Mouse (Mus musculus) megakaryocyte-erythroid progenitor cell, adult 5-6 weeks (primary cell): ENCODE results near the gene Nup188. TPM values are rescaled to one million over a fixed set of nuclear protein-coding genes. Genes with fewer than 3 reads are reported as not detected.
A peak's percentile ranks its signal among the peaks of the same experiment; 100 is the strongest.

Experiments
- ATAC-seq: replicated peaks from 2 replicates; pipeline ENCODE4 v1.8.0; 2016; ENCODE audit warnings: mild to moderate bottlenecking, inconsistent platforms; ENCODE audit not compliant: severe bottlenecking, poor library complexity, low FRiP score, low TSS enrichment
- total RNA-seq, 2 experiments: library from RNA; stranded (forward) in 1 of 2; stranded (reverse) in 1 of 2; fragments of 200-1000, 215-1000 nt in 1 of 2; fragments of >200 nt in 1 of 2; fragmentation: Nextera tagmentation in 1 of 2; gene quantifications; 2 replicates each; pipeline ENCODE4 v1.2.3; 2014 to 2017

The Nup188 gene
- total RNA-seq, 2 experiments from 2014 or later, result 25.8 to 59.3 TPM

DNA sequence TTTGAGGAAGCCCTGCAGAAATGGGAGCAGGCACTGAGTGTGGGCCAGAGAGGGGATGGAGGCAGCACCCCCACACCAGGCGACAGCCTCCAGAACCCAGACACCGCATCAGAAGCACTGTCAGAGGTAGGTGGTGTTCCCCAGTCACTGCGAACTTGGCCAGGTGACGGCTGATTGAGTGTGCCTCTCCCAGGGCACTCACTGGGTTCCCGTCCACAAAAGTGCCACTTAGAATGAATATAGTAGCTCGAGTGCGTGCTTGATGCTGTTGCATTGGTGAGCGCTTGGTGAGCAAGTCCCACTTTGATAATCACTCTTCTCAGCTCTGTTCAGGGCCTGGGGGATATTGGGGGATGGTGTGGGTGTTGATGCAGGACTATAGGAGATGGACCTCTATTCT, 85.3 kb downstream of the Nup188 start:
- ATAC-seq, result no peak

DNA sequence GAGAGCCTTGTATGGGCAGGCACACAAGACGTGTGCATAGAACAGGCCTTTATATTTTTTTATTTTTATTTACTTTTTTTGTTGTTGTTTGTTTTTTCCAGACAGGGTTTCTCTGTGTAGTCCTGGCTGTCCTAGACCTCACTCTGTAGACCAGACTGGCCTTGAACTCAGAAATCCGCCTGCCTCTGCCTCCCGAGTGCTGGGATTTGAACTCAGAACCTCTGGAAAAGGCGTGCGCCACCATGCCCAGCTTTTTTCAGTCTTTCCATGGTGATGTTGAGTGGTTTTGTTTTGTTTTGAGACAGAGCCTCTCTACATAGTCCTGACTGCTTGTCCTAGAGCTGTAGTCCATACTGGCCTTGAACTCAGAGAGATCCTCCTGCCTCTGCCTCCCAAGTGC, 86.5 kb downstream of the Nup188 start:
- ATAC-seq, result no peak

DNA sequence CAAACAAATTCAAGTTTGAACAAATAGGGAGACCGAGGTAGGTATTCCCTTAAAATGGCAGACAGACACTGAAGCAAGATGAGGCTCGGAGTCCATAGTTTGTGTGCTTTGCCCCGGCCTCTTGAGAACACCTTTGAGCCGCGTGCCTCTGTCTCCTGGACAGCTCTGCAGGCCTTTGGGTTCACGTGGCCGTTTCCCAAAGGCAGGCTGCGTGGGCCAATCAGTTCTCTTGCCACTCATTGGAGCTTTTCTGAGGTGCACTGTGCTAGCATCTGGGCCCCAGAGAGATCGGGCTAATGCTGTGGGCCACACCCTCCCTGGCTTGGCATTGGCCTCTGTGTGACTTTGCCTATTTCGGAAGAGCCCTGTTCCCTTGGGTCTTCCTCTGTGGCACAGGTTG, 89.7 kb downstream of the Nup188 start:
- no peak for ATAC-seq

DNA sequence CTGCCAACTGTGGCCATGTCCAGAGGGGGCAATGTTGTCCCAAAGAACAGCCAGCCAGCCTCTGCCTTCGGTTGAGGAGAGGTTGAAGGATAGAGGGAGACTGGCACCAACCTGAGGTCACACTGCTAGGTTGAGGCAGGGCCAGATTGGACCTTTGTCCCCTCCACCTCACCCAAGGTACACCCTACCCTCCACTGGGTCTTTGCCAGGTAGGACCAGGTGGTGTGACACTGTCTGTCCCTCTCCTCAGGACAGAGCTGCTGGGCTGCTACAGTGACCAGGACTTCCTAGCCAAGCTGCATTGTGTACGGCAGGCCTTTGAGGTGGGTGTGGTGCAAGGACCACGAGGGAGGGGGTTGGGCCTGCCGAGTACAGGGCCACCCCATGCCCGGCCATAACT, 91.5 kb downstream of the Nup188 start:
- no peak for ATAC-seq

DNA sequence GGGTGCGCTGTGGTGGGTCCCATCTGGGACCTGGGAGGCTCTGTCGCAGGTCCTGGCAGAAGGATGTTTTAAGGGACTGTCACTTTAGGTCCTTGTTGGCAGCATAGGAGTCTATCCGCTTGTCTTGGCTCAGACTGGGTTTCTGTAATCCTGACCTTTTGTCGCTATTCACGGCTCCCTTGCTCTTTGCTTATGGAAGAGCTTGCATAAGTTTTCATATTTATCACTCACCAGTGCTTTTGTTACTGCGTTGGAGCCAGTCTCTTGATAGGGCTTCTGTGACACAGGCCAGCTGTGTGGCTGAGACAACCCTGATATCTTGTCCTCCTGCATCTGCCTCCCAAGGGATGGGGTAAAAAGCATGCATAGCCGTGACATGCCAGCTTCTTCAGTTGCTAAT, 93.1 kb downstream of the Nup188 start:
- no peak for ATAC-seq

DNA sequence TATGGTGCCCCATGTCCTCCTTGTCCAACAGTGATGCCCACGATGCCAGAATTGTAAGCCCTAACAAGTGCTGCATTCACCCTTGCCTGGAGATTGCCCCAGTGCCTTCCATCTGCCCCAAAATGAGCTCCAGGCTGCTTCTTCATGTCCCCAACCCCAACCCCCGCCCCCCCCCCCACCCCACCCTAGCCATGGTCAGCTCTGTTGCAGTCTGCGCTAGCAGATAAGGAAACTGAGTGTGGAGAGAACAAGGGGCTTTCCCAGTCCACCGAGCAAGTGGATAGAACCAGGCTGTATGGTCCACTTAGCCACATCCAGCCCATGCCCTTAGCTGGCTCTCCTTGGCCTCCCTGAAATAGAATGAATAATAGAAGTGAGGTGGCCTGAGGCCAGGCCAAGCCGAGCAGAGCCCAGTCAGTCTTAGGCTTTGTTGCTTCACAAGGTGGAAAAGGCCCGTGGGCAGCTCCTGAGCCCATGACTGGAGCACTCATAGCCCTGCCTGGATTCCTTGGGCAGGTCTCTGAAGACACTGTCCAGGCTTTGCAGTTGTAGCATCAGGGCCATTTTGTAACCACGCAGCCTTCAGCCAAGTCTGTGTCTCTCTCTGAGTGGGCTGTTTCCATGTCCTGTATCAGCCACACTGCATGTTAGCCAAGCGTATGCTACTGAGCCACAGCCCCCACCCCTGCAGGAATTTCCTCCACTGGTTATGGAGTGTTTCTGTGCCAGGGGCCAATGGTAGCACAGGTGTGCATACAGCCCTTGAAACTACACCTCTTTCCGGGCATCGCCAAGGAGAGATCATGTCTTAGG, 94.6 kb downstream of the Nup188 start:
- ATAC-seq, result 0 out of 2 replicates have a peak, but pooled peaks have one; percentile 16

DNA sequence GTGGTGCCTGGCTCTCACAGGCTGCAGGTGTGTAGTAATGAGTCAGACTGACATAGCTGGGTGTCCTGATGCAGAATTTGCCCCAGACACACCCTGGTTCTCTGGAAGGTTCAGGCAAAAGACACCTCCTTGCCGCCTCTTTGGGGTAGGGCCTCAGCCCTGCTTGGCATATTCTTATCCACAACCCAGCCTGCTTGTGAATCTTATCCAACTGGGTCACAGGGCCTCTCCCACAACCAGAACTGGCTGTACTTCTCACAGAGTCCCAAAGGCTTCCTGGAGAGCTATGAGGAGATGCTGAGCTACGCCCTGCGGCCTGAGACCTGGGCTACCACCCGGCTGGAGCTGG, 95.2 kb downstream of the Nup188 start:
- peak; percentile 66 for ATAC-seq

DNA sequence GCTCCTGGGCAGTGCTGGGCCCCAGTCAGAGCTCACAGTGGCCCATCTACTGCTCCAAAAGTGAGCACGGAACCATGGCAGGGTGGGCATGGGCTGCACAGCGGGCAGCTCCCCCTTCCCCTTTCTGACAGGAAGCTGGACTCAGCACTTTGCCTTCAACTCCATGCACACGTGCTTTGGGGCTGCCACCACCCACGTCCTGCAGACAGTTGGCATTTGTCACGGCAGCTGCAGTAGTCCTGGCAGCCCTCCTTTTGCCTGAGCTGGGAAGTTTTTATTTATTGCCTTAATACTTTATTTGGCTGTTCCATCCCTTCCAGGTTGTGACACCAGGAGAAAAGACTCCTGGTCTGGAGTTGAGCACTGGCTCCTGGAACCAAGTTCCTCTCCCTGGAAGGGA, 98.6 kb downstream of the Nup188 start:
- ATAC-seq, result no peak

DNA sequence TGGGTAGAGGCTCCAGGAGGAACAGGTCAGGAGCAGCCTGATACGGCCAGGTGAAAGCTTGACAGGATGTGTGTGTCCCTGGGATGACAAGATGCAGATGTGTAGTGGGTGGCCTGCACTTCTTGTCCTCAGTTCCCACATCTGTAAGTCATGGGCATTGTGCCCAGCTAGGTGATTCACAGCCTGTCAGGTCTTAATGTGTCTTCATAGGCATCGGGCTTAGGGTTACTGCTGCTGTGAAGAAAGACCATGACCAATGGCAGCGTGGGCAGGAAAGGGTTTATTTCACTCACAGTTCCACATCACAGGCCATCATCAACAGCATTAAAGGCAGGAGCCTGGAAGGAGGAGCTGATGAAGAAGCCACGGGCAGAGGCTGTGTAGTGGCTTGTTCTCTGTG, 99.4 kb downstream of the Nup188 start:
- ATAC-seq, result no peak

DNA sequence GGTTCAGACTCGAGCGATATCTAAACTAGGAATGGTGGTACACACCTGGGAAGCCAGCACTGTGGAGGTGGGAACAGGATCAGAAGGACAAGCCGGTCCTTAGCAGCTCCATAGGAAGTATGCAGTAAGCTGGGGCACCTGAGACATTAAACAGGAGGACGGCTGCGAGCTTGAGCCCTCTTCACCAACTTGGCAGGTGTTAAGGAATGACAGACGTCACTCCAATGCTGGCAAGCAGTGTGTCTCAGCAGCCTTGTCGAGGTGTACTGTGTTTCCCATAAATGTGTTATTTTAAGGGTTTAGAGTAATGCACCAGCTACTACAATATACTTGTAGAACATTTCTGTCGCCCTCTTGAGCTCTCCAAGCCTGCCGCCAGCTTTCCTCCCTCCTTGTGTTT, 100.7 kb downstream of the Nup188 start:
- ATAC-seq, result no peak

DNA sequence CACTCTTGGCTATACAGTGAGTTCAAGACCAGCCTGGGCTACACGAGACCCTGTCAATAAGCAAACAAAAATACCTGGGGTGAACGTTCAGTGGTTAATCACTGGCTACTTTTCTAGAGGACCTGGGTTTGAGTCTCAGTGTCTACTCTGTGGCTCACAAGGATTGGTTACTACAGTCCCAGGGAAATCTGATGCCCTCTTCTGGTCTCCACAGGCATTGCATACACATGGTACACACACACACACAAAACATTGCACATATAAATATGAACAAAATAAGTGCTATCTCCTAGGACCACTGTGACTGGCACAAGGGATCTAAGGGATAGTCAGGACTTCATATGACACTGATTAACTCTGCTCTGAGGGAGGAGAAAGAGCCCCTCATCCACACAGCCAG, 102.8 kb downstream of the Nup188 start:
- no peak for ATAC-seq

DNA sequence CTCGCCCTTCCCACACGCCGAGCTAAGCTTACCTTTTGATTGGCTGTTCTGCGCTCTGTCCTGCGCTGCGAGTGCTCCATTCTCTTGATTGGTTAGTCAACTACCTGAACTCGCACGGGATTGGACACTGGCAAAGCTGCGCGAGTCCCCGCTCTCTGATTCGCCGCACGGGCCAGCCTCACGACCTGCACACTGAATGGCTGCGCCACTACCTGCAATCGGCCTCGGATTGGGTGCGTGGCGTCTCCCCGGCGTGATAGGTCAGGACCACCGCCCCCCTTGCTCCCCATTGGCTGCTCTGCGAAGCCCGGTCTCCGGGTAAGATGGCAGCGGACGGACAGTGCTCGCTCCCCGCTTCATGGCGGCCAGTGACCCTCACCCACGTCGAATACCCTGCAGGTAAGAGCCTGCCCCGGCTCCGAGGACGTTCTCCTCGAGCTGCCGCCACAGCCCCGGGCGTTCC, 105.9 kb downstream of the Nup188 start, which contains the start of gene Dolpp1:
TSS of gene Dolpp1 (plus strand) at position 141 of the 463 bp plus-strand sequence.
- ATAC-seq, result peak; percentile 93

DNA sequence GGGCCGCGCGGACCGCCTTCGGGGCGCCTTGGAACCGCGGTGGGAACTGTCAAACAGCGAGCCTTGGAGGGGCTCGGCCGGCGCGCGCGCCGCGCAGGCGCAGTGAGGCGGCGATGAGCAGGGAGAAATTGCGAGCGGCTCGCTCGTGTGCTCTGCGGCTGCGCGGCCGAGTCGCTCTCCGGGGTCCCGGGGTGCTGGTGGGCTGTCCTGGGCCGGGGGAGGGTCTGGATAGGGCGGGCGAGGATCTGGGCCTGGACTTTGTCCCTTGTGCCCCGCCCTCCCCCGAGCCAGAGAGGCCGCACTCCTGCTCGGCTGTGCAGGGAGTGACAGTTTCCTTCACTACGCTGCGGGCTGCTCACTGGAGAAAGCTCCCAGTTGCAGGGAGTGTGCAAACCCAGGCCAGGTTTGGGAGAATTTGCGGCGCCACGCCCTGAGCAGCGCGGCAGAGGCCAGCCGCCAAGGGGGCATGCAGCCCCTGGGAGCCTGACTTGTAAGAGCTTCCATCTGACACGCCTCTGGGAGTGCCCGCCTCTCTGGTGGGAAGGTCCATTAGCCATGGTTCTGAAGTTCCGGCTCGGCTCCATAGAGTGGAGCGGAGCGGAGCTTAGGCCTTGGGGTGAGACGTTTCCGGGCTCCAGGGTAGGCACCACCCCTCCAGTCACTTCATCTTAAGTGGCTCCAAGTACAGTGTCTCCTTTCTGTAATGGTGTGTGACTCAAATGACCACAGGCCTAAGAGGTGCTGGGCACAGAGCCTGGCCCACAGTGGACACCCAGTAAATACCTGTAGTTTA, 106.6 kb downstream of the Nup188 start:
- peak; percentile 15 for ATAC-seq

DNA sequence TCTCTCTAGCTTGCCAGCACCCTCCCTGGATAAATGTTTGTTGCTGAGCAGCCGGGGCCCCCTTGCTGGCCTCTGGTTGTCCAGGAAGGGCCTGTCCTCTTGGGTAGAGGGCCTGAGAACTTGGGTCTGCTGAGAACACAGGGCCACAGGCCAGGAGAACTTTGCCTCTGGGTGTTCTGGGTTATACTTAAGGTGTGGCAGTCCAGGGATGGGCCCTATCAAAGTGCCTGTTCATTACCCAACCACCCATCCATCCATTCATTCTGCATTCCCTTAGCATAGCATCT, 107.1 kb downstream of the Nup188 start:
- ATAC-seq, result no peak

Other genes with a start within 250 kb of the Nup188 start
- 18.8 and 31.6 TPM in 2 replicates for gene Wdr34, start 237.5 kb upstream of the Nup188 start, total RNA-seq (2014; fragmentation: Nextera tagmentation)
- gene Wdr34, start 237.5 kb upstream of the Nup188 start, total RNA-seq (2017), result 8.5 and 14.7 TPM in 2 replicates
- 403 and 560 TPM in 2 replicates for gene Set, start 229.0 kb upstream of the Nup188 start, total RNA-seq (2014; fragmentation: Nextera tagmentation)
- 1,507 and 2,355 TPM in 2 replicates for gene Set, start 229.0 kb upstream of the Nup188 start, total RNA-seq (2017)
- gene Pkn3, start 208.7 kb upstream of the Nup188 start, total RNA-seq (2014; fragmentation: Nextera tagmentation), result 6.9 and 11.7 TPM in 2 replicates
- 2.4 and 3.9 TPM in 2 replicates for gene Pkn3, start 208.7 kb upstream of the Nup188 start, total RNA-seq (2017)
- 9.6 and 25.4 TPM in 2 replicates for gene Zdhhc12, start 192.7 kb upstream of the Nup188 start, total RNA-seq (2014; fragmentation: Nextera tagmentation)
- gene Zdhhc12, start 192.7 kb upstream of the Nup188 start, total RNA-seq (2017), result 2.9 and 6.5 TPM in 2 replicates
- gene Zer1, start 161.8 kb upstream of the Nup188 start, total RNA-seq (2014; fragmentation: Nextera tagmentation), result 33.7 and 37.8 TPM in 2 replicates
- 7.5 and 8.3 TPM in 2 replicates for gene Zer1, start 161.8 kb upstream of the Nup188 start, total RNA-seq (2017)
- gene Tbc1d13, start 152.7 kb upstream of the Nup188 start, total RNA-seq (2014; fragmentation: Nextera tagmentation), result 39.9 and 48.0 TPM in 2 replicates
- 22.5 and 36.4 TPM in 2 replicates for gene Tbc1d13, start 152.7 kb upstream of the Nup188 start, total RNA-seq (2017)
- gene Endog, start 114.9 kb upstream of the Nup188 start, total RNA-seq (2014; fragmentation: Nextera tagmentation), result 20.8 and 22.3 TPM in 2 replicates
- gene Endog, start 114.9 kb upstream of the Nup188 start, total RNA-seq (2017), result 1.3 and 6.3 TPM in 2 replicates
- gene Spout1, start 107.9 kb upstream of the Nup188 start, total RNA-seq (2014; fragmentation: Nextera tagmentation), result 43.4 and 53.4 TPM in 2 replicates
- 34.2 and 39.7 TPM in 2 replicates for gene Spout1, start 107.9 kb upstream of the Nup188 start, total RNA-seq (2017)
- gene Kyat1, start 80.5 kb upstream of the Nup188 start, total RNA-seq (2014; fragmentation: Nextera tagmentation), result 16.1 and 17.2 TPM in 2 replicates
- gene Kyat1, start 80.5 kb upstream of the Nup188 start, total RNA-seq (2017), result 15.9 and 19.4 TPM in 2 replicates
- gene Lrrc8a, start 48.7 kb upstream of the Nup188 start, total RNA-seq (2014; fragmentation: Nextera tagmentation), result 14.4 and 14.9 TPM in 2 replicates
- gene Lrrc8a, start 48.7 kb upstream of the Nup188 start, total RNA-seq (2017), result 8.3 and 10.7 TPM in 2 replicates
- gene Gm28035, start 45.8 kb upstream of the Nup188 start, total RNA-seq (2014; fragmentation: Nextera tagmentation), result 2.2 TPM in 1 of 2 replicates, not detected in the other
- gene Gm28035, start 45.8 kb upstream of the Nup188 start, total RNA-seq (2017), result 0.09 TPM in 1 of 2 replicates, not detected in the other
- not detected in 2 replicates for gene Phyhd1, start 20.2 kb upstream of the Nup188 start, total RNA-seq (2014; fragmentation: Nextera tagmentation)
- not detected in 2 replicates for gene Phyhd1, start 20.2 kb upstream of the Nup188 start, total RNA-seq (2017)
- gene Gm28038, start 5.4 kb upstream of the Nup188 start, total RNA-seq (2014; fragmentation: Nextera tagmentation), result 1.8 and 15.1 TPM in 2 replicates
- not detected in 2 replicates for gene Gm28038, start 5.4 kb upstream of the Nup188 start, total RNA-seq (2017)
- gene Dolk, start 63 bp upstream of the Nup188 start, total RNA-seq (2014; fragmentation: Nextera tagmentation), result 8.7 and 10.5 TPM in 2 replicates
- gene Dolk, start 63 bp upstream of the Nup188 start, total RNA-seq (2017), result 11.1 and 11.2 TPM in 2 replicates
- gene Sh3glb2, start 72.9 kb downstream of the Nup188 start, total RNA-seq (2014; fragmentation: Nextera tagmentation), result 47.0 and 48.4 TPM in 2 replicates
- 25.7 and 28.5 TPM in 2 replicates for gene Sh3glb2, start 72.9 kb downstream of the Nup188 start, total RNA-seq (2017)
- gene Miga2, start 77.8 kb downstream of the Nup188 start, total RNA-seq (2014; fragmentation: Nextera tagmentation), result 17.8 and 35.0 TPM in 2 replicates
- 8.0 and 11.4 TPM in 2 replicates for gene Miga2, start 77.8 kb downstream of the Nup188 start, total RNA-seq (2017)
- gene Dolpp1, start 105.9 kb downstream of the Nup188 start, total RNA-seq (2014; fragmentation: Nextera tagmentation), result 24.0 and 29.0 TPM in 2 replicates
- 16.3 and 19.7 TPM in 2 replicates for gene Dolpp1, start 105.9 kb downstream of the Nup188 start, total RNA-seq (2017)
- 24.3 and 29.2 TPM in 2 replicates for gene Crat, start 129.4 kb downstream of the Nup188 start, total RNA-seq (2014; fragmentation: Nextera tagmentation)
- 11.2 and 16.0 TPM in 2 replicates for gene Crat, start 129.4 kb downstream of the Nup188 start, total RNA-seq (2017)
- 228 and 237 TPM in 2 replicates for gene Ptpa, start 129.6 kb downstream of the Nup188 start, total RNA-seq (2014; fragmentation: Nextera tagmentation)
- 74.1 and 93.5 TPM in 2 replicates for gene Ptpa, start 129.6 kb downstream of the Nup188 start, total RNA-seq (2017)
- gene Ier5l, start 187.8 kb downstream of the Nup188 start, total RNA-seq (2014; fragmentation: Nextera tagmentation), result not detected in 2 replicates
- 0.56 TPM in 1 of 2 replicates, not detected in the other for gene Ier5l, start 187.8 kb downstream of the Nup188 start, total RNA-seq (2017)